Mouse (Mus musculus): ENCODE measurements around the gene Drc7. TPM values are rescaled to one million over a fixed set of nuclear protein-coding genes. Genes with fewer than 3 reads are reported as not detected.

Drc7 gene
- total and polyA plus RNA-seq, 2 experiments from 2014 or later: not detected

DNA sequence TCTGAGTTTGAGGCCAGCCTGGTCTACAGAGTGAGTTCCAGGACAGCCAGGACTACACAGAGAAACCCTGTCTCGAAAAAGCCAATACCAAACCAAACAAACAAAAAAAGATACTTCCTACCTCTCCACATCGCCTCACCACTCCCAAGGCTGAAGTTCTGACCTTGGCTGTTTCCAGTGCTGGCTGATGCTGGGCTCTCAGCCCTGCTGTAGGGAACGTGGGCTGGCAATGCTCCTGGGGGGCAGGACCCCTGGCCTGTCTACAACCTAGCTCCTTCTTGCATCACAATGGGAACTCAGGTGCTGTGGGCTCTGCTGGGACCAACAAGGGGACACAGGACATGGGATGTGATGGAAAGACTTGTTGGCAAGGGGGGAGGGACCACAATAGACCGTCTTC is 58.2 kb downstream of the Drc7 start:
- 78% methylated on average over 4 of the region's 4 CpGs for WGBS
- TF ChIP-seq CTCF (IDR thresholded peaks at IDR 0.05; ENCODE audit: low read depth): no peak
- TF ChIP-seq EP300 (IDR thresholded peaks at IDR 0.05; ENCODE audit: low read depth): no peak
- Histone ChIP-seq H3K9me3 (replicated peaks; ENCODE audit: control insufficient read depth, low read length) (no peaks in the 10 kb centered on the region), H3K4me1 (ENCODE audit: control insufficient read depth, insufficient read depth) (no peaks in the 10 kb centered on the region), H3K27me3 (ENCODE audit: control insufficient read depth, insufficient read depth, low read length) (no peaks in the 10 kb centered on the region), H3K27ac (ENCODE audit: low read depth) (no peak overlapping the region), H3K9ac (replicated peaks; ENCODE audit: low read depth, low read length) (no peak overlapping the region), H3K4me3 (ENCODE audit: low read depth, low read length) (no peak overlapping the region), H3K36me3 (replicated peaks; ENCODE audit: control insufficient read depth, insufficient read depth, low read length) (peaks cover 33% of the 10 kb centered on the region), H3K4me2 (ENCODE audit: low read depth, low read length) (no peak overlapping the region)
- DNase-seq (ENCODE audit: low spot score): no peak
- no peak for ATAC-seq (ENCODE audit: insufficient read depth, low read depth)

DNA sequence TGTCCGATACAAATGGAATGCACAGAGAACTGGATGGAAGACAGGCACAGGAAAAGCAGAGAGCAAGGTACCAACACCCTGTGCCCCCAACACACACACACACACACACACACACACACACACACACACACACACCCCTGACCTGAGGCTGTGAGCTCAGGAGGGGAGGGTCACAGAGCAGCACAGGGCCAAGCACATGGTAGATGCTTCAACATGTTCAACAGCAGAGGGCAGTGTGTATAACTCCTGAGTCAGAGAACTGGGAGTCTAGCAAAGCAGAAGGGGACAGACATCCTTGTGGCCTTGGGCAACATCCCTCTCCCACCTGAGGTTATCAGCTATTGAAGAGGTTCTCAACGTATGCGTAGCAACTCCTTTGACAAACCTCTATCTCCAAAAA is 58.8 kb downstream of the Drc7 start:
- TF ChIP-seq EP300 (IDR thresholded peaks at IDR 0.05; ENCODE audit: low read depth) (no peak), CTCF (IDR thresholded peaks at IDR 0.05; ENCODE audit: low read depth) (peak; percentile 67)
- ATAC-seq (ENCODE audit: insufficient read depth, low read depth) (no peak), DNase-seq (ENCODE audit: low spot score) (peak; percentile 33)
- Histone ChIP-seq H3K9ac (replicated peaks; ENCODE audit: low read depth, low read length) (no peak overlapping the region), H3K4me2 (ENCODE audit: low read depth, low read length) (no peak overlapping the region), H3K27ac (ENCODE audit: low read depth) (no peak overlapping the region), H3K36me3 (replicated peaks; ENCODE audit: control insufficient read depth, insufficient read depth, low read length) (peaks cover 27% of the 10 kb centered on the region), H3K4me3 (ENCODE audit: low read depth, low read length) (no peak overlapping the region), H3K27me3 (ENCODE audit: control insufficient read depth, insufficient read depth, low read length) (no peaks in the 10 kb centered on the region), H3K9me3 (replicated peaks; ENCODE audit: control insufficient read depth, low read length) (no peaks in the 10 kb centered on the region), H3K4me1 (ENCODE audit: control insufficient read depth, insufficient read depth) (no peaks in the 10 kb centered on the region)
- 56% methylated on average over 3 of the region's 3 CpGs for WGBS

GRCm38 (mm10) chr8:95123455-95123854 is 68.6 kb downstream of the Drc7 start:
- no peak for ATAC-seq (ENCODE audit: insufficient read depth, low read depth)
- 92% methylated on average over 5 of the region's 5 CpGs for WGBS
- peak; percentile 15; the same call in 1 of the 2 replicates for TF ChIP-seq CTCF (IDR thresholded peaks at IDR 0.05; ENCODE audit: low read depth)
- no peak for TF ChIP-seq EP300 (IDR thresholded peaks at IDR 0.05; ENCODE audit: low read depth)

DNA sequence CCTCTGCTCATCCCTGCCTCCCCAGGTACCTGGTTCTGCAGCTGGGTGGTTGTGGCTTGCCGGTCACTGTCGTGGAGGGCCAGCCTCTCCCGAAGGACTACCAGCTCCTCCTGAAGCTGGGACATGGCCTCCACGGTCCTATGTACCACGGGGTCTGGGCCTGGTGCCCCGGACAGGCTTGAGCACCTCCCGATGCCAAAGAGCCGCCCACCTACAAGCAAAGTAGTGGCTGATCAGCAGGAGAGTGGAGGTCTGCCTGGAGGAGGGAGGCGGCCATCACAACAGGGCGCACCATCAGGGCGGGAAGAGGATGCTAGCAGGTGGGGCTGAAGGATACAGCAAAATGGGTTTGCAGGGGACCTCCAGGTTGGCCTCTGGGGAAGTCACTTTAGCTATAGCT is 71.6 kb downstream of the Drc7 start:
- Histone ChIP-seq H3K36me3 (replicated peaks; ENCODE audit: control insufficient read depth, insufficient read depth, low read length) (peaks cover 66% of the 10 kb centered on the region), H3K9me3 (replicated peaks; ENCODE audit: control insufficient read depth, low read length) (no peaks in the 10 kb centered on the region), H3K27me3 (ENCODE audit: control insufficient read depth, insufficient read depth, low read length) (no peaks in the 10 kb centered on the region), H3K4me3 (ENCODE audit: low read depth, low read length) (no peak overlapping the region), H3K27ac (ENCODE audit: low read depth) (no peak overlapping the region), H3K4me2 (ENCODE audit: low read depth, low read length) (no peak overlapping the region), H3K9ac (replicated peaks; ENCODE audit: low read depth, low read length) (no peak overlapping the region), H3K4me1 (ENCODE audit: control insufficient read depth, insufficient read depth) (no peaks in the 10 kb centered on the region)
- WGBS: 90% methylated on average over 11 of the region's 11 CpGs
- no peak for TF ChIP-seq EP300 (IDR thresholded peaks at IDR 0.05; ENCODE audit: low read depth)
- TF ChIP-seq CTCF (IDR thresholded peaks at IDR 0.05; ENCODE audit: low read depth): no peak
- ATAC-seq (ENCODE audit: insufficient read depth, low read depth) (no peak), DNase-seq (ENCODE audit: low spot score) (no peak)

More at GRCm38 (mm10) chr8:95123455-95123854, 68.6 kb downstream of the Drc7 start:
- Histone ChIP-seq H3K27ac (ENCODE audit: low read depth) (no peak overlapping the region), H3K4me1 (ENCODE audit: control insufficient read depth, insufficient read depth) (no peaks in the 10 kb centered on the region), H3K9ac (replicated peaks; ENCODE audit: low read depth, low read length) (no peak overlapping the region), H3K4me3 (ENCODE audit: low read depth, low read length) (no peak overlapping the region), H3K27me3 (ENCODE audit: control insufficient read depth, insufficient read depth, low read length) (no peaks in the 10 kb centered on the region), H3K4me2 (ENCODE audit: low read depth, low read length) (no peak overlapping the region), H3K36me3 (replicated peaks; ENCODE audit: control insufficient read depth, insufficient read depth, low read length) (peaks cover 50% of the 10 kb centered on the region), H3K9me3 (replicated peaks; ENCODE audit: control insufficient read depth, low read length) (no peaks in the 10 kb centered on the region)
- DNase-seq (ENCODE audit: low spot score): no peak

DNA sequence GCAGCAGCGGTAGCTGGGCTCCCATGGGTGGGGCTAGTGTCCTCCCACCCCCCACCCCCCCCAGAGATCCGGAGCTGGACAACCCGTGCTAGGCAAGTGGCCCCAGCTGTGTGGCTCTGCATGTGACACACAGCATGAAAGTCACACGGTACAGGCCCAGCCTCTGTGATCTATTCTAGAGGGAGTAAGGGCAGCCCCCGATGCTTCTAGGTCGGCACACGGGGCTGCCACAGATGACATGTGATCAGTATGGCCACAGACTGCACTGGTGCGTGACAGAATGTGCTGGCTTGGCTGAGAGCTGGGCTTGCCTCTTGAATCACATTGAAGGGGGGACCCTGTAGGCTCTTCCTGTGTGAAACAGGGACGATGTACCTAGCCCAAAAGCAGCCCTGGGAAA is 72.8 kb downstream of the Drc7 start:
- Histone ChIP-seq H3K9me3 (replicated peaks; ENCODE audit: control insufficient read depth, low read length) (no peaks in the 10 kb centered on the region), H3K4me1 (ENCODE audit: control insufficient read depth, insufficient read depth) (no peaks in the 10 kb centered on the region; the same call in 1 of the 2 replicates), H3K9ac (replicated peaks; ENCODE audit: low read depth, low read length) (no peak overlapping the region), H3K36me3 (replicated peaks; ENCODE audit: control insufficient read depth, insufficient read depth, low read length) (peaks cover 72% of the 10 kb centered on the region), H3K4me2 (ENCODE audit: low read depth, low read length) (no peak overlapping the region), H3K4me3 (ENCODE audit: low read depth, low read length) (no peak overlapping the region), H3K27me3 (ENCODE audit: control insufficient read depth, insufficient read depth, low read length) (no peaks in the 10 kb centered on the region), H3K27ac (ENCODE audit: low read depth) (no peak overlapping the region)
- WGBS: 59% methylated on average over 9 of the region's 9 CpGs
- TF ChIP-seq CTCF (IDR thresholded peaks at IDR 0.05; ENCODE audit: low read depth) (no peak), EP300 (IDR thresholded peaks at IDR 0.05; ENCODE audit: low read depth) (no peak)
- ATAC-seq (ENCODE audit: insufficient read depth, low read depth) (peak; percentile 55), DNase-seq (ENCODE audit: low spot score) (no peak)

Other genes starting within 250 kb of the Drc7 start
- gene Ccl17, start 244.7 kb upstream of the Drc7 start, total RNA-seq (2014; rRNA removed; ENCODE audit: low replicate concordance): not detected in 2 replicates
- gene Ccl17, start 244.7 kb upstream of the Drc7 start, polyA plus RNA-seq (2015; fragmentation: Nextera tagmentation; extraction: Ambion mirVana): 0.25 TPM in 1 of 2 replicates, not detected in the other
- gene Coq9, start 216.8 kb upstream of the Drc7 start, total RNA-seq (2014; rRNA removed; ENCODE audit: low replicate concordance): 620 and 677 TPM in 2 replicates
- gene Coq9, start 216.8 kb upstream of the Drc7 start, polyA plus RNA-seq (2015; fragmentation: Nextera tagmentation; extraction: Ambion mirVana): 290 and 300 TPM in 2 replicates
- gene Ciapin1, start 216.7 kb upstream of the Drc7 start, total RNA-seq (2014; rRNA removed; ENCODE audit: low replicate concordance): 41.6 and 80.6 TPM in 2 replicates
- 84.0 and 92.2 TPM in 2 replicates for gene Ciapin1, start 216.7 kb upstream of the Drc7 start, polyA plus RNA-seq (2015; fragmentation: Nextera tagmentation; extraction: Ambion mirVana)
- 96.3 and 112 TPM in 2 replicates for gene Polr2c, start 197.7 kb upstream of the Drc7 start, total RNA-seq (2014; rRNA removed; ENCODE audit: low replicate concordance)
- 117 and 121 TPM in 2 replicates for gene Polr2c, start 197.7 kb upstream of the Drc7 start, polyA plus RNA-seq (2015; fragmentation: Nextera tagmentation; extraction: Ambion mirVana)
- gene Dok4, start 178.8 kb upstream of the Drc7 start, total RNA-seq (2014; rRNA removed; ENCODE audit: low replicate concordance): 43.4 and 59.1 TPM in 2 replicates
- 27.7 and 28.7 TPM in 2 replicates for gene Dok4, start 178.8 kb upstream of the Drc7 start, polyA plus RNA-seq (2015; fragmentation: Nextera tagmentation; extraction: Ambion mirVana)
- gene Ccdc102a, start 137.0 kb upstream of the Drc7 start, total RNA-seq (2014; rRNA removed; ENCODE audit: low replicate concordance): 12.4 and 24.7 TPM in 2 replicates
- gene Ccdc102a, start 137.0 kb upstream of the Drc7 start, polyA plus RNA-seq (2015; fragmentation: Nextera tagmentation; extraction: Ambion mirVana): 10.1 and 10.6 TPM in 2 replicates
- gene Adgrg5, start 131.4 kb upstream of the Drc7 start, total RNA-seq (2014; rRNA removed; ENCODE audit: low replicate concordance): 0.12 TPM in 1 of 2 replicates, not detected in the other
- gene Adgrg5, start 131.4 kb upstream of the Drc7 start, polyA plus RNA-seq (2015; fragmentation: Nextera tagmentation; extraction: Ambion mirVana): 0.08 and 0.15 TPM in 2 replicates
- 8.0 and 19.2 TPM in 2 replicates for gene Adgrg1, start 80.4 kb upstream of the Drc7 start, total RNA-seq (2014; rRNA removed; ENCODE audit: low replicate concordance)
- 5.6 and 6.6 TPM in 2 replicates for gene Adgrg1, start 80.4 kb upstream of the Drc7 start, polyA plus RNA-seq (2015; fragmentation: Nextera tagmentation; extraction: Ambion mirVana)
- gene Adgrg3, start 37.4 kb upstream of the Drc7 start, total RNA-seq (2014; rRNA removed; ENCODE audit: low replicate concordance): 4.4 and 5.4 TPM in 2 replicates
- gene Adgrg3, start 37.4 kb upstream of the Drc7 start, polyA plus RNA-seq (2015; fragmentation: Nextera tagmentation; extraction: Ambion mirVana): 2.7 and 2.8 TPM in 2 replicates
- 10.7 and 20.5 TPM in 2 replicates for gene Katnb1, start 26.1 kb downstream of the Drc7 start, total RNA-seq (2014; rRNA removed; ENCODE audit: low replicate concordance)
- 8.2 and 10.2 TPM in 2 replicates for gene Katnb1, start 26.1 kb downstream of the Drc7 start, polyA plus RNA-seq (2015; fragmentation: Nextera tagmentation; extraction: Ambion mirVana)
- gene Kifc3, start 147.7 kb downstream of the Drc7 start, total RNA-seq (2014; rRNA removed; ENCODE audit: low replicate concordance): 43.1 and 59.0 TPM in 2 replicates
- gene Kifc3, start 147.7 kb downstream of the Drc7 start, polyA plus RNA-seq (2015; fragmentation: Nextera tagmentation; extraction: Ambion mirVana): 20.6 and 21.0 TPM in 2 replicates